Mouse (Mus musculus) neural tube, embryonic 13.5 days (tissue): ENCODE measurements at regions not wholly inside any gene's neighbourhood (a gene's known extent, or its start where the extent isn't known, plus 50 kb on each side); places are given as distances from the start of the nearest gene placed in this dataset.

Source experiments
- ATAC-seq: fragments of 200-750 bp; cut with Nextera tagmentation; 2 replicates; pipeline ENCODE4 v1.8.0; 2017; ENCODE audit warnings: low read depth, mild to moderate bottlenecking, moderate TSS enrichment, moderate library complexity
- H3K27ac ChIP-seq: fragments of 300-500 bp; sonication (generic); replicated peaks from 2 replicates; pipeline ENCODE4 v1.5.1; 2015; ENCODE audit warnings: moderate library complexity, mild to moderate bottlenecking, inconsistent platforms
- H3K27me3 ChIP-seq: fragments of 300-500 bp; sonication (generic); 2 replicates; pipeline ENCODE4 v1.6.1; 2015; ENCODE audit warnings: mild to moderate bottlenecking, inconsistent platforms
- H3K36me3 ChIP-seq: fragments of 300-500 bp; sonication (generic); 2 replicates; pipeline ENCODE4 v1.6.1; 2015; ENCODE audit warnings: mild to moderate bottlenecking, inconsistent platforms
- H3K4me1 ChIP-seq: fragments of 300-500 bp; sonication (generic); replicated peaks from 2 replicates; pipeline ENCODE4 v1.6.1; 2015; ENCODE audit warnings: inconsistent platforms
- H3K4me2 ChIP-seq: fragments of 300-500 bp; sonication (generic); 2 replicates; pipeline ENCODE4 v1.6.1; 2015; ENCODE audit warnings: inconsistent platforms, mild to moderate bottlenecking, moderate library complexity
- H3K4me3 ChIP-seq: fragments of 300-500 bp; sonication (generic); 2 replicates; pipeline ENCODE4 v1.5.1; 2015; ENCODE audit warnings: mild to moderate bottlenecking, inconsistent platforms
- H3K9ac ChIP-seq: fragments of 300-500 bp; sonication (generic); 2 replicates; pipeline ENCODE4 v1.6.1; 2015; ENCODE audit warnings: moderate library complexity, mild to moderate bottlenecking, inconsistent platforms
- H3K9me3 ChIP-seq: fragments of 300-500 bp; sonication (generic); 2 replicates; pipeline ENCODE4 v1.6.1; 2016; ENCODE audit warnings: inconsistent platforms
- WGBS: fragments of 180-500 bp; shearing (Covaris S2); methylation state at CpG from one replicate; pipeline ENCODE4 v1.1.7; 2015; 5-methylcytosine and 5-hydroxymethylcytosine counted together

DNA sequence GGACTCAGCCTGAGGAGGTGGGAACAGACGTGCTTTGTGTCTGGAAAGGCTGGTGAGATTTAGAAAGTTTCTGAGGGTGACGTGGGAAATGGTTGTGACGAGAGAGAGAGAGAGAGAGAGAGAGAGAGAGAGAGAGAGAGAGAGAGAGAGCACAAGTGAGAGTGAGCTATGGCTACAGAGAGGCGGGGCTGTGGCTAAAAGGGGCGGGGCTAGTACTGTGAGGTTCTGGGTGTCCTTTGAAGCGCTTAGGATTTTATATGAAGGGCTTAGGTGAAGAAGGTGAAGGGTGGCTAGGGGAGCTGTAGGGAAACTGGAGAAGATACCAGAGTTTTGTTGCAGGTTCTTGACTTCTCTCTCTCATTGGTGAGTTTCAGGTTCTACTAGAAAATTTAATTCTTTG, 210.6 kb upstream of the Serp2 start:
- no peak for ATAC-seq
- Histone ChIP-seq H3K4me3 (no peak overlapping the region), H3K27me3 (peaks cover 18% of the 10 kb centered on the region), H3K4me2 (no peak overlapping the region), H3K4me1 (peaks cover 44% of the 10 kb centered on the region), H3K9ac (no peak overlapping the region), H3K9me3 (no peaks in the 10 kb centered on the region), H3K27ac (no peak overlapping the region), H3K36me3 (no peaks in the 10 kb centered on the region)
- WGBS = 65% methylated on average over 6 of the region's 6 CpGs

- H3K4me3 ChIP-seq = no peak overlapping the region
- peaks cover 18% of the 10 kb centered on the region for H3K27me3 ChIP-seq
- ATAC-seq = peak; percentile 64; the same call in 1 of the 2 replicates
- H3K4me1 ChIP-seq = peaks cover 38% of the 10 kb centered on the region
- no peak overlapping the region; the same call in 1 of the 2 replicates for H3K27ac ChIP-seq
- no peaks in the 10 kb centered on the region for H3K9me3 ChIP-seq
- H3K36me3 ChIP-seq = no peaks in the 10 kb centered on the region
- H3K4me2 ChIP-seq = no peak overlapping the region
- H3K9ac ChIP-seq = no peak overlapping the region
- 20% methylated on average over 10 of the region's 10 CpGs for WGBS
Observed at GRCm38 (mm10) chr14:76766186-76766713, 209.6 kb upstream of the Serp2 start.

DNA sequence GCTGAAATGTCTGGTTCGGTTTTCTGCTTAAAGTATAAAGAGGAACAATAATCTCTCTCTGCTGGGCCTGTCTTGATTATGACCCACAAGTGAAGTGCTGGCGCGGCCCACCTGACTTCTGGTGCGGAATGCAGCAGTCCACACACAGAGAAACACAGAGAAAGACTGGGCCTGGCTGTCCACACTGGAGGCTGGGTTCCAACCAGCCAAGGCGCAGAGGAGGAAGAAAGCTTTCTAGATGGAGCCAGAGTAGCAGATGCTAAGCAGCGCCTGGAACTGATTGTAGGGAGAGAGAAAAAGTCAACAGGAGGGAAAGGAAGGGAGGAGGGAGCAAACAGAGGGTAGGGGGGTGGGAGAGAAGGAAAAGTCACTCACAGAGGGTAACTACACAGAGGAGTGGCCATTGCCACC, 208.4 kb upstream of the Serp2 start:
- peak overlapping the region; percentile 7; the same call in 1 of the 2 replicates for H3K27ac ChIP-seq
- H3K4me3 ChIP-seq = no peak overlapping the region
- peaks cover 18% of the 10 kb centered on the region for H3K27me3 ChIP-seq
- H3K36me3 ChIP-seq = no peaks in the 10 kb centered on the region
- no peak overlapping the region for H3K4me2 ChIP-seq
- no peaks in the 10 kb centered on the region for H3K9me3 ChIP-seq
- 59% methylated on average over 6 of the region's 6 CpGs for WGBS
- no peak for ATAC-seq
- peaks cover 38% of the 10 kb centered on the region for H3K4me1 ChIP-seq
- no peak overlapping the region for H3K9ac ChIP-seq

- Histone ChIP-seq H3K4me2 (no peak overlapping the region), H3K9ac (no peak overlapping the region)
Observed at GRCm38 (mm10) chr14:76764390-76764796, 207.7 kb upstream of the Serp2 start.

DNA sequence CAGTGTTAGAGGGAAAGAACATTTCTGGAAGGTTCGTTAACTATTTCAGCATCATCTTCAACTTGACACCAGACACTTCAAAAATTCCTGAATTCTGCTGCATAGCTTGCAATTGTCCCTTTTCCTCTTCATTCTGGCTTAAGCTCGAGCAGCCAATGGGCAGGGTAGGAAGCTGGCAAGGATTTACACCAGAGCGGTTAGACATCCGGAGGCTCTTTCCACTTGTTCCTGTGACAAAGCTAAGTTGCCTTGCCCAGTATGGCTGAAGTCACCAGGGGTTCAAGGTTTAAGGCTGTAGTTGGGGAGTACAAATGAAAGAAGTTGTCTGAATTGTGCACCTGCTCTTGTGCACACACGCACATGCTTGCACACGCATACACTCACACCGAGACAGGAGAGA, 206.8 kb upstream of the Serp2 start:
- H3K4me1 ChIP-seq = peaks cover 38% of the 10 kb centered on the region
- no peak overlapping the region for H3K4me2 ChIP-seq
- 87% methylated on average over 7 of the region's 7 CpGs for WGBS
- H3K27ac ChIP-seq = no peak overlapping the region
- peaks cover 18% of the 10 kb centered on the region for H3K27me3 ChIP-seq
- no peak overlapping the region for H3K9ac ChIP-seq
- H3K9me3 ChIP-seq = no peaks in the 10 kb centered on the region
- no peaks in the 10 kb centered on the region for H3K36me3 ChIP-seq
- no peak overlapping the region for H3K4me3 ChIP-seq
- no peak for ATAC-seq

More at GRCm38 (mm10) chr14:76764390-76764796, 207.7 kb upstream of the Serp2 start:
- Histone ChIP-seq H3K4me1 (peaks cover 38% of the 10 kb centered on the region), H3K27ac (peak overlapping the region; percentile 7; the same call in 1 of the 2 replicates), H3K4me3 (no peak overlapping the region), H3K36me3 (no peaks in the 10 kb centered on the region), H3K9me3 (no peaks in the 10 kb centered on the region), H3K27me3 (peaks cover 18% of the 10 kb centered on the region)
- ATAC-seq = no peak
- 31% methylated on average over 7 of the region's 7 CpGs for WGBS

DNA sequence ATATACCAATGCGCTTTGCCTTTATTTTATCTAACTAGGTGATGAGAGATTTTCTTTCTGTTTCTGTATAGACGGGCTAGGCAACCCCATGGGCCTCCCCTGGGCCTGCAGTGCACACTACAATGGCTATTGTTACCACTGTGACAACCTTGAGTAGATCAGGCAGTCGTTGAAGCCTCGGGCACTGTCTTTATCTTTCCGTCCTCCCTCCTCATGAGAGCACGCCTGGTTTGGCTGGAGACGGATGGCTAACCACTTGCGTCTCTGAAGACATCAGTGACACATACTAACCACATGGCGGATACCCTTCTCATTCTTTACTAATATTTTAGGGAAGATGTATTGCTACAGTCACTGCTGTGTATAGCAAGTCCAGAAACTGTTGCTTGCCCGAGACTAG, 206.1 kb upstream of the Serp2 start:
- no peak overlapping the region for H3K4me2 ChIP-seq
- no peaks in the 10 kb centered on the region for H3K9me3 ChIP-seq
- WGBS = 60% methylated on average over 10 of the region's 10 CpGs
- H3K36me3 ChIP-seq = no peaks in the 10 kb centered on the region
- H3K9ac ChIP-seq = no peak overlapping the region
- H3K4me3 ChIP-seq = no peak overlapping the region
- no peak for ATAC-seq
- peaks cover 18% of the 10 kb centered on the region for H3K27me3 ChIP-seq
- H3K4me1 ChIP-seq = peaks cover 38% of the 10 kb centered on the region
- no peak overlapping the region for H3K27ac ChIP-seq

DNA sequence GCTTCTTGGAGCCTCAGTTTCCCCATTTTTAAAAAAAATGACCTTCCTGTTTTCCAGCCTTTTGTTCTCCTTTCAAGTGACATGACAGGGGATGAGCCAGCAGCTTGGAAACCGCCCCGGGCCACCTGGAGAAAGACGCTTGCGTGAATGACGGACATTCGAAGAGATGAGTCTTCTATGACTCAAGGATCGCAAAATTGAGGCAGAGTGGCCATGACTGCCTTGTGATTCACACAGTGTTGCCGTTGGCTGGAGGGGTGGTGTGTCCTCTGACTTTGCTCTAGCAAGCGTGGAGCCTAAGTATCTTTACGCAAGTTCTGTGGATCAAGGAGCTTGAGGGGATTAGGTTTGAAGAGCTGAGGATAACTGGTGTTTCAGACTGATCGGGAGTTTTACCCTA, 205.0 kb upstream of the Serp2 start:
- Histone ChIP-seq H3K4me3 (no peak overlapping the region), H3K4me2 (no peak overlapping the region), H3K9me3 (no peaks in the 10 kb centered on the region), H3K4me1 (peaks cover 38% of the 10 kb centered on the region), H3K27me3 (peaks cover 18% of the 10 kb centered on the region), H3K9ac (no peak overlapping the region), H3K36me3 (no peaks in the 10 kb centered on the region), H3K27ac (no peak overlapping the region)
- 93% methylated on average over 11 of the region's 11 CpGs for WGBS
- no peak for ATAC-seq

DNA sequence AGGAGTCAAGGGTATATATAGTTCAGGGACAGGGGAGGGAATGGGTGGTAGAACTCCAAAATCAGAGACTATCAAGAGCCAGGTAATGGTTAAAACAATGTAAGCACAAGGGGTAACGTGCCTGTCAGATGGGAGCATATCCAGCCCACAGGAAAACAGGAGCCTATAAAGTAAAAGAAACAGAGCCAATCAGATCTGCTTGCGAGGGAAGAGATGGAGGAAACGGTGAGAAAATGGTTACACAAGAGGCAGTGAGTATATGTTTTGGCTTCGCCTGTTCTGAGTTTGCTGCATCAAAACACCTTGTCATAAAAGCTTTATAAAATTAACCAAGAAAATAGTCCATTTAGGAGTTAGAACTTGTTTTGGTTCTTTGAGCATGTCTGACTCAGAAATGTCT, 204.6 kb upstream of the Serp2 start:
- no peak for ATAC-seq

GRCm38 (mm10) chr14:76760509-76761023, 203.9 kb upstream of the Serp2 start:
- WGBS = 85% methylated on average over 13 of the region's 13 CpGs

More for the DNA sequence above, 204.6 kb upstream of the Serp2 start:
- no peaks in the 10 kb centered on the region for H3K9me3 ChIP-seq
- 92% methylated on average over 4 of the region's 4 CpGs for WGBS
- peaks cover 18% of the 10 kb centered on the region for H3K27me3 ChIP-seq
- no peak overlapping the region for H3K4me3 ChIP-seq
- no peaks in the 10 kb centered on the region for H3K36me3 ChIP-seq
- H3K9ac ChIP-seq = no peak overlapping the region
- peaks cover 34% of the 10 kb centered on the region for H3K4me1 ChIP-seq
- H3K27ac ChIP-seq = no peak overlapping the region
- no peak overlapping the region for H3K4me2 ChIP-seq

GRCm38 (mm10) chr14:76759377-76759776, 202.7 kb upstream of the Serp2 start:
- H3K4me3 ChIP-seq = no peak overlapping the region
- H3K4me1 ChIP-seq = peaks cover 16% of the 10 kb centered on the region
- no peaks in the 10 kb centered on the region for H3K36me3 ChIP-seq
- no peak overlapping the region for H3K27ac ChIP-seq
- WGBS = 87% methylated on average over 4 of the region's 4 CpGs
- H3K9me3 ChIP-seq = no peaks in the 10 kb centered on the region
- H3K4me2 ChIP-seq = no peak overlapping the region
- peaks cover 11% of the 10 kb centered on the region; the same call in 1 of the 2 replicates for H3K27me3 ChIP-seq
- no peak overlapping the region for H3K9ac ChIP-seq
- no peak for ATAC-seq

More at GRCm38 (mm10) chr14:76760509-76761023, 203.9 kb upstream of the Serp2 start:
- Histone ChIP-seq H3K36me3 (no peaks in the 10 kb centered on the region), H3K27me3 (peaks cover 17% of the 10 kb centered on the region), H3K9me3 (no peaks in the 10 kb centered on the region), H3K9ac (no peak overlapping the region), H3K27ac (no peak overlapping the region), H3K4me3 (no peak overlapping the region), H3K4me2 (no peak overlapping the region), H3K4me1 (peaks cover 28% of the 10 kb centered on the region)
- no peak for ATAC-seq

DNA sequence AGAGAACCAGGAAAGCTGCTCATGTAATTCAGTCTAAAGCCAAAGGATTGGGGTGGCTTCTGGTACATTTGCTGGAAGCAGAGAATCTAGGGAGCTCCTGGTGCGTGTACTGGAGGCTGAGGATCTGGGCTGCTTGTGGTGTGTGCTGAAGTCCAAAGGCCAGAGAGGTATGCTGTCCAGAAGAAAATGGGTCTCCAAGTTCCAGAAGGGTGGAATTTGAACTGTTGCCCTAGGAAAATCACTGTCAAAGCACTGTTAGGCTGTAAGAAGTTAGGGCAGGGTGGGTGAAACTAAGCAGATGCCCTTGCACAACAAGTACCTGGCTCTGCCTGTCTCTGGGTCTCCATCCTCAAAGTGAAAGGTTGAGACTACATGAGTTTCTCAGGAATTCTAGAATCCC, 201.9 kb upstream of the Serp2 start:
- no peak for ATAC-seq
- Histone ChIP-seq H3K27ac (no peak overlapping the region), H3K4me1 (0 out of 2 replicates have a peak, but pooled peaks cover 8% of the 10 kb centered on the region), H3K4me3 (no peak overlapping the region), H3K27me3 (0 out of 2 replicates have a peak, but pooled peaks cover 3% of the 10 kb centered on the region), H3K9ac (no peak overlapping the region), H3K9me3 (no peaks in the 10 kb centered on the region), H3K4me2 (no peak overlapping the region), H3K36me3 (no peaks in the 10 kb centered on the region)
- WGBS = 87% methylated on average over 1 of the region's 1 CpGs

DNA sequence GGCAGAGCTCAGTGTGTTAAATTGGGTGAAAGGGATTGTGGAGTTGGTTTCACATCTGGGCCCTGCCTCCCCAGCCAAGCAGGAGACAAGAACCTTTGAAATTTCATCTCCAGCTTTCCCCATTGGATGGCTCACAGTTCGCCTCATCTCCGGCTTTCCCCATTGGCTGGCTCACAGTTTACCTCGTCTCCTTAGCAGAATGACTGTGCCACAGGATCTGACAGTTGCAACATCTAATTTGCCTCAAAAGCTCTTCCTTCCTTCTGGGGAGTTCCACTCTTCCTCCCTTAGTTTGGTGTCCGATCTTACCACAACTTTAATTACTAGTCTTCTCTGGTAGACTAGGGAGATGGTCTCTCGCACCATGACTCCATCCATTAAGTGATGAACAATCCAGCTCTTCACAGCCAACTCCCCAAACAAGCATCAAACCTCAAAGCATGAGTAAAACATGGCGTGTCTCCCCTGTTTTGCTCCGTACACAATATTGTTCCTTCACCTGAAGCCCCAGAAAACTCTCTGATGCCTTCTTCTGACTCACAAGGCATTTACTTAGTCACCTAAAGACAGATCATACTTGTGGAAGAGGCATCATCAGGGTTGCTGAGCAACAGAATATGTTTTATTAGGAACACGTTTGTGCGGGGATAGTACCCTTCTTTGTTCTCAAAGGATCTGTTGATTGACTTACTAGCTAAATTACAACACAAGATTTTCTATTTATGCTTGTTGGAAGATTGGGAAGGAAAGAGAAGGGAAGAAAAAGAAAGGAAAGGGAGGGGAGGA, 199.1 kb upstream of the Serp2 start:
- Histone ChIP-seq H3K9ac (no peak overlapping the region), H3K27me3 (no peaks in the 10 kb centered on the region), H3K27ac (no peak overlapping the region), H3K4me1 (no peaks in the 10 kb centered on the region), H3K4me3 (no peak overlapping the region), H3K4me2 (no peak overlapping the region), H3K36me3 (no peaks in the 10 kb centered on the region), H3K9me3 (no peaks in the 10 kb centered on the region)
- 84% methylated on average over 9 of the region's 9 CpGs for WGBS
- no peak for ATAC-seq
